Mouse (Mus musculus) cerebellum, postnatal 10 days (tissue): Measurements from ENCODE around the gene Tbc1d10c.

Experiments used
- DNase-seq, 2 experiments: peaks; one replicate each; pipeline ENCODE4 v3.0.0; 2021; ENCODE audit warnings: mixed read lengths in 2 of 2

Tbc1d10c gene

GRCm38 (mm10) chr19:4156073-4156579, 35.0 kb downstream of the Tbc1d10c start:
- DNase-seq: peak; percentile 16 to 42

GRCm38 (mm10) chr19:4155223-4156072, 35.6 kb downstream of the Tbc1d10c start:
- no peak for DNase-seq

- DNase-seq: peak in 1 of 2 experiments; percentile 21
Measured at GRCm38 (mm10) chr19:4154437-4155222, 36.5 kb downstream of the Tbc1d10c start.

- peak; percentile 69 to 78 for DNase-seq
Measured at GRCm38 (mm10) chr19:4153232-4153654, 37.8 kb downstream of the Tbc1d10c start, which contains the start of gene Ptprcap. TSS of gene Ptprcap (plus strand) at chr19:4153604.

- peak in 1 of 2 experiments; percentile 70 for DNase-seq
Measured at GRCm38 (mm10) chr19:4152445-4153231, 38.4 kb downstream of the Tbc1d10c start.

- no peak for DNase-seq
Measured at GRCm38 (mm10) chr19:4151898-4152297, 39.2 kb downstream of the Tbc1d10c start.

- DNase-seq: no peak
Measured at GRCm38 (mm10) chr19:4151488-4151860, 39.6 kb downstream of the Tbc1d10c start.

- no peak for DNase-seq
Measured at GRCm38 (mm10) chr19:4150567-4151487, 40.3 kb downstream of the Tbc1d10c start.

- no peak for DNase-seq
Measured at GRCm38 (mm10) chr19:4149764-4150461, 41.2 kb downstream of the Tbc1d10c start.

- no peak for DNase-seq
Measured at GRCm38 (mm10) chr19:4149283-4149682, 41.8 kb downstream of the Tbc1d10c start.

GRCm38 (mm10) chr19:4148819-4149218, 42.3 kb downstream of the Tbc1d10c start:
- DNase-seq: peak in 1 of 2 experiments; percentile 48

- peak; percentile 99 for DNase-seq
Measured at GRCm38 (mm10) chr19:4148491-4148806, 42.6 kb downstream of the Tbc1d10c start, which contains the start of gene Coro1b. TSS of gene Coro1b (plus strand) at chr19:4148619.

- DNase-seq: no peak
Measured at GRCm38 (mm10) chr19:4147782-4148490, 43.1 kb downstream of the Tbc1d10c start.

GRCm38 (mm10) chr19:4147022-4147405, 44.1 kb downstream of the Tbc1d10c start:
- DNase-seq: no peak

- no peak for DNase-seq
Measured at GRCm38 (mm10) chr19:4146366-4147021, 44.6 kb downstream of the Tbc1d10c start.

- no peak for DNase-seq
Measured at GRCm38 (mm10) chr19:4145936-4146335, 45.1 kb downstream of the Tbc1d10c start.

- no peak for DNase-seq
Measured at GRCm38 (mm10) chr19:4144550-4145498, 46.3 kb downstream of the Tbc1d10c start.

GRCm38 (mm10) chr19:4143759-4144268, 47.3 kb downstream of the Tbc1d10c start, which contains the start of gene Cabp4:
TSS of gene Cabp4 (minus strand) at chr19:4144033.
- DNase-seq: no peak
